Mouse (Mus musculus) CH12.LX (cell line): ENCODE data around the gene Cd180. TPM values are rescaled to one million over a fixed set of nuclear protein-coding genes. Genes with fewer than 3 reads are reported as not detected.

ENCODE experiments used
- DNase-seq: peaks from one replicate; pipeline ENCODE4 v3.0.0-alpha.2; 2013; ENCODE audit errors: extremely low read depth
- H3K27ac ChIP-seq: 2 replicates; pipeline ENCODE4 v1.5.1; 2012; ENCODE audit warnings: low read depth, mild to moderate bottlenecking, control low read depth, moderate library complexity; ENCODE audit not compliant: insufficient read depth
- H3K27me3 ChIP-seq: replicated peaks from 2 replicates; pipeline ENCODE3; 2012; ENCODE audit warnings: inconsistent platforms
- H3K36me3 ChIP-seq, 2 experiments: replicated peaks in 1 of 2; 2 replicates each; pipeline versions ENCODE3 to v1.6.1; 2012; ENCODE audit warnings: inconsistent platforms in 1 of 2, low read length in 1 of 2, mild to moderate bottlenecking in 1 of 2, mixed read lengths in 1 of 2, moderate library complexity in 1 of 2; ENCODE audit not compliant: control insufficient read depth in 1 of 2, insufficient read depth in 1 of 2
- H3K4me1 ChIP-seq, 2 experiments: 2 replicates each; pipeline ENCODE4 v1.6.1; 2012; ENCODE audit warnings: inconsistent platforms in 1 of 2, moderate library complexity in 1 of 2; ENCODE audit not compliant: insufficient read depth in 2 of 2, control insufficient read depth in 1 of 2
- H3K4me2 ChIP-seq: 2 replicates; pipeline ENCODE4 v1.6.1; 2012; ENCODE audit warnings: low read depth, mild to moderate bottlenecking, control low read depth; ENCODE audit not compliant: poor library complexity, insufficient read depth, severe bottlenecking
- H3K4me3 ChIP-seq, 3 experiments: fragments of 150-350 bp in 1 of 3; sonication (generic) in 1 of 3; replicated peaks in 1 of 3; 2 replicates each; pipeline versions ENCODE3 to v1.5.1; 2011 to 2012; ENCODE audit warnings: low read depth in 2 of 3, low read length in 2 of 3, mild to moderate bottlenecking in 2 of 3, moderate library complexity in 2 of 3, control low read depth in 1 of 3, improper control_type of control experiment in 1 of 3, inconsistent platforms in 1 of 3, mixed read lengths in 1 of 3; ENCODE audit not compliant: poor library complexity in 1 of 3
- H3K79me2 ChIP-seq: replicated peaks from 2 replicates; pipeline ENCODE4 v1.6.1; 2012; ENCODE audit warnings: mild to moderate bottlenecking, moderate library complexity; ENCODE audit not compliant: control insufficient read depth, poor library complexity, insufficient read depth, severe bottlenecking; ENCODE audit errors: extremely low read depth
- H3K9ac ChIP-seq: 2 replicates; pipeline ENCODE4 v1.6.1; 2012; ENCODE audit warnings: low read depth, mild to moderate bottlenecking, control low read depth, moderate library complexity; ENCODE audit not compliant: insufficient read depth
- H3K9me3 ChIP-seq: replicated peaks from 2 replicates; pipeline ENCODE3; 2012; ENCODE audit warnings: low read length, inconsistent platforms, mixed read lengths
- BHLHE40 ChIP-seq: IDR thresholded peaks from 2 replicates; pipeline ENCODE4 v1.6.1; 2011; ENCODE audit warnings: mild to moderate bottlenecking, low read depth, low read length, improper control_type of control experiment
- CHD1 ChIP-seq: IDR thresholded peaks from 2 replicates; pipeline ENCODE4 v1.6.1; 2012; ENCODE audit warnings: low read depth, low read length, improper control_type of control experiment, inconsistent platforms
- CTCF ChIP-seq, 2 experiments: IDR thresholded peaks in 1 of 2; conservative IDR thresholded peaks in 1 of 2; 2 replicates each; pipeline ENCODE4 v1.5.1; 2011 to 2012; ENCODE audit warnings: low read depth in 2 of 2, low read length in 2 of 2, improper control_type of control experiment in 1 of 2, inconsistent platforms in 1 of 2, mild to moderate bottlenecking in 1 of 2, moderate library complexity in 1 of 2
- E2F4 ChIP-seq: IDR thresholded peaks from 2 replicates; pipeline ENCODE4 v1.6.1; 2011; ENCODE audit warnings: low read depth, low read length, improper control_type of control experiment; ENCODE audit not compliant: insufficient replicate concordance
- ELF1 ChIP-seq: IDR thresholded peaks from 2 replicates; pipeline ENCODE4 v1.6.1; 2014; ENCODE audit warnings: low read depth, mild to moderate bottlenecking, inconsistent platforms, low read length, improper control_type of control experiment
- HCFC1 ChIP-seq: IDR thresholded peaks from 2 replicates; pipeline ENCODE4 v1.6.1; 2012; ENCODE audit warnings: low read depth, mild to moderate bottlenecking, inconsistent platforms, low read length, improper control_type of control experiment
- IRF4 ChIP-seq: IDR thresholded peaks from 2 replicates; pipeline ENCODE4 v1.6.1; 2014; ENCODE audit warnings: low read depth, mild to moderate bottlenecking, inconsistent platforms, low read length, improper control_type of control experiment
- JUND ChIP-seq: conservative IDR thresholded peaks from 2 replicates; pipeline ENCODE4 v1.6.1; 2011; ENCODE audit warnings: low read depth, low read length, improper control_type of control experiment
- KAT2A ChIP-seq: IDR thresholded peaks from 2 replicates; pipeline ENCODE4 v1.6.1; 2012; ENCODE audit warnings: low read length, improper control_type of control experiment, inconsistent platforms; ENCODE audit not compliant: insufficient replicate concordance
- MAZ ChIP-seq: IDR thresholded peaks from 2 replicates; pipeline ENCODE4 v1.6.1; 2012; ENCODE audit warnings: low read depth, mild to moderate bottlenecking, inconsistent platforms, low read length, improper control_type of control experiment, moderate library complexity
- MEF2A ChIP-seq: IDR thresholded peaks from 2 replicates; pipeline ENCODE4 v1.6.1; 2014; ENCODE audit warnings: low read depth, mild to moderate bottlenecking, inconsistent platforms, low read length, improper control_type of control experiment, borderline replicate concordance
- NELFE ChIP-seq: IDR thresholded peaks from 2 replicates; pipeline ENCODE4 v1.6.1; 2011; ENCODE audit warnings: low read depth, low read length, improper control_type of control experiment
- PAX5 ChIP-seq: IDR thresholded peaks from 2 replicates; pipeline ENCODE4 v1.6.1; 2012; ENCODE audit warnings: low read length, inconsistent platforms, mixed read lengths
- POLR2A ChIP-seq: IDR thresholded peaks from 2 replicates; pipeline ENCODE4 v1.6.1; 2011; ENCODE audit warnings: low read depth, mild to moderate bottlenecking, improper control_type of control experiment, low read length
- POLR2AphosphoS2 ChIP-seq: IDR thresholded peaks from 2 replicates; pipeline ENCODE4 v1.6.1; 2011; ENCODE audit warnings: low read depth, low read length, improper control_type of control experiment
- RAD21 ChIP-seq: IDR thresholded peaks from 2 replicates; pipeline ENCODE4 v1.6.1; 2011; ENCODE audit warnings: low read depth, mild to moderate bottlenecking, low read length, improper control_type of control experiment, moderate library complexity
- SIN3A ChIP-seq: IDR thresholded peaks from 2 replicates; pipeline ENCODE4 v1.6.1; 2012; ENCODE audit warnings: low read length, improper control_type of control experiment, inconsistent platforms
- TBP ChIP-seq: conservative IDR thresholded peaks from 2 replicates; pipeline ENCODE4 v1.6.1; 2011; ENCODE audit warnings: low read depth, low read length, improper control_type of control experiment
- USF1 ChIP-seq: IDR thresholded peaks from 2 replicates; pipeline ENCODE4 v1.6.1; 2014; ENCODE audit warnings: low read depth, mild to moderate bottlenecking, inconsistent platforms, low read length, improper control_type of control experiment
- USF2 ChIP-seq: conservative IDR thresholded peaks from 2 replicates; pipeline ENCODE4 v1.6.1; 2011; ENCODE audit warnings: low read depth, low read length, improper control_type of control experiment
- ZKSCAN1 ChIP-seq: IDR thresholded peaks from 2 replicates; pipeline ENCODE4 v1.6.1; 2012; ENCODE audit warnings: low read depth, inconsistent platforms, low read length, improper control_type of control experiment, borderline replicate concordance
- dilution Hi-C: fragments of 300-500 bp; cut with MboI; formaldehyde crosslinking; loops from 2 replicates; pipeline ENCODE4 v1.14.3; 2020; ENCODE audit warnings: low sequenced_read_pairs; ENCODE audit not compliant: extremely low pct_unique_long_range_greater_than_20kb, extremely low pct_ligation_motif_present
- in situ Hi-C: fragments of 300-500 bp; cut with MboI; formaldehyde crosslinking; loops from 3 replicates; pipeline ENCODE4 v1.14.3; 2019; ENCODE audit warnings: low sequenced_read_pairs, low pct_ligation_motif_present, low pct_unique_long_range_greater_than_20kb, mixed read lengths
- polyA plus RNA-seq: library from polyadenylated mRNA; unstranded; fragments of >175 nt; gene quantifications from 2 replicates; pipeline ENCODE4 v1.2.1, GENCODE M21; 2012; ENCODE audit warnings: low read depth; ENCODE audit not compliant: insufficient read length
- total RNA-seq, 2 experiments: library from RNA; depleted of rRNA; stranded (reverse); fragments of 300-350 nt in 1 of 2; fragments of >200 nt in 1 of 2; gene quantifications; 2 replicates each; pipeline ENCODE4 v1.2.3; 2012 to 2014

The Cd180 gene
- total and polyA plus RNA-seq, 3 experiments, result 34.2 to 232 (median 40.4) TPM

DNA sequence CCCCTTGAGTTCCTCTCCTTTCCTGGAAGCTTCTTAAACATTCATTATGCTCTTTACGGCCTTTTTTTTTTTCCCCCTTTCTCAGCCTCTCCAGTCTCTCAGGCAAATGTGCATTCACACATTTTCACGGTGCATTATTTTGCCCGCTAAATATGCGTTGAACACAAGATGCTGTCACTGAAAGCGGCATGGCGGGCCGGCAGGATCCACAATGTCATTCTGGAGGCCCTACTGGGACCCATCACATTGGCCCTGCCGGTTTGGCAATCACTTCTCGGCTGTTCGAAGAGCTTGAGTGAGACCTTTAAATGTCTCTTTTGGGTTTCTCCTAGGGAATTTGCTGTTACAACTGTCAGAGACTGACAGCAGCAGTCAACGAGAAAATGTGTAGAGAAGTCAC, 71.9 kb downstream of the Cd180 start:
- Histone ChIP-seq H3K27me3 (no peaks in the 10 kb centered on the region), H3K36me3 (peaks cover 20 to 54% of the 10 kb centered on the region in 2 experiments), H3K9me3 (no peaks in the 10 kb centered on the region), H3K79me2 (no peaks in the 10 kb centered on the region), H3K4me3 (no peak overlapping the region), H3K9ac (no peak overlapping the region), H3K27ac (no peak overlapping the region), H3K4me2 (no peak overlapping the region), H3K4me1 (peaks cover 0 to 10% of the 10 kb centered on the region in 2 experiments; a peak in 3 of 4 replicates)
- in situ Hi-C loops (no loop called here), dilution Hi-C loops (no loop called here)
- no peak for DNase-seq
- no peak for TF ChIP-seq JUND
- TF ChIP-seq NELFE, result no peak
- TF ChIP-seq IRF4, result no peak
- no peak for TF ChIP-seq RAD21
- no peak for TF ChIP-seq POLR2AphosphoS2
- TF ChIP-seq HCFC1, result no peak
- TF ChIP-seq ZKSCAN1, result no peak

DNA sequence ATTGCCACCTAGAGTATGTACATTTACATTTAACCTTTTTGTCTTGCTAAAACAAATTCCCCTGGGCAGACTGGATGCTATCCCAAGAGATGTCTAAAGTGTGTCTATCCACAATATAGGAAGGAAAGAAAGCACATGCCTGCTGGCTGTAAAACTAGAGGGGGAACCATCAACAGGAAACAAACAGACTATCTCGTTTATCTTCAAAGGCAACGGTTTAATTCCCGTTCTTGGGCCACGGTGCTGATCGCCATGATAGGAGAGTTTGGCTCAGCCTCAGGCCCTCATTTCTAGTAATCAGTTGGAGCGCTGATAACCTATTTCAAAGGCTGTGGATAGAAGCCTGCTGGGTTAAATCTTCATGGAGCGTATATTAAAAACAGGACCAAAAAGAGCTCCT, 73.8 kb downstream of the Cd180 start:
- dilution Hi-C loops (no loop called here), in situ Hi-C loops (no loop called here)
- no peak for DNase-seq
- Histone ChIP-seq H3K36me3 (peaks cover 31 to 59% of the 10 kb centered on the region in 2 experiments), H3K4me2 (no peak overlapping the region), H3K4me1 (no peaks in the 10 kb centered on the region; a peak in 1 of 4 replicates), H3K4me3 (no peak overlapping the region), H3K27ac (no peak overlapping the region)
- no peak for TF ChIP-seq SIN3A
- TF ChIP-seq CHD1, result no peak
- no peak for TF ChIP-seq ELF1
- TF ChIP-seq RAD21, result no peak
- no peak for TF ChIP-seq USF1
- no peak for TF ChIP-seq TBP
- no peak for TF ChIP-seq MAZ
- TF ChIP-seq USF2, result no peak
- no peak for TF ChIP-seq BHLHE40
- no peak for TF ChIP-seq POLR2A
- no peak for TF ChIP-seq CTCF (conservative IDR thresholded peaks at IDR 0.05 in 1 of 2, IDR thresholded peaks at IDR 0.05 in 1 of 2; ENCODE audit: low read depth in 2 of 2, low read length in 2 of 2)
- TF ChIP-seq E2F4, result no peak
- TF ChIP-seq KAT2A, result no peak
- no peak for TF ChIP-seq PAX5
- TF ChIP-seq MEF2A, result no peak
- TF ChIP-seq, all 38 proteins: peak for 0
- Histone ChIP-seq H3K27me3 (no peaks in the 10 kb centered on the region), H3K9ac (no peak overlapping the region), H3K79me2 (no peaks in the 10 kb centered on the region), H3K9me3 (no peaks in the 10 kb centered on the region)
